In the genomic region with DNA sequence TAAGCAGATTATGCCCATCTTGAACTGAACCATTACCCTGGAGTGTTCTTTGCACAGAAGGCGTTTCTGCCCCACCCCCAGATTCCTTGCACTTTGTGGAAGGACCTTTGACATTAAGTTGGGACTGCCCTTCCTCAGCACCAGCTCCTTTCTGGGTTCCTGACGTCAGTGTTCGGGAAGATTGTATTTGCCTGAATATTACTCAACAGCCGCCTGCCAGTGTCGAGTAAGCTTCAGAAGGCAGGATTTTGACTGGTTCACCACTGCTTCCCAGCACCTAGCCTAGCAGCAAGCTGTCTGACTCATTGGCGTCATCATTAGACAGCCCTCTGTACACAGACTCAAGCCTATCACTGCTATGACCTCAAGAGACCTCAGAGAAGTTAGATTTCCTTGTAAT, we compare ENCODE assay signal across 22 mouse cellular contexts. TPM values are rescaled to one million over a fixed set of nuclear protein-coding genes. Genes with fewer than 3 reads are reported as not detected.
DNase-seq lines count a peak whose midpoint lies in the region; ATAC-seq and TF ChIP-seq lines count a peak whose summit lies in the region.
"Had no signal": no experiment of that assay in that cellular context is flagged by ENCODE, and none has a peak within 500 bp of the region (broad histone marks: within the 10 kb centered on the region; RNA-seq: fewer than 3 reads in every experiment).

No protein-coding gene starts in this region.

- H3K27ac ChIP-seq in kidney, embryonic 14.5 days (ENCODE audit: low read depth, low read length): no peak overlapping the region
- no peak overlapping the region for H3K27ac ChIP-seq in intestine, embryonic 15.5 days
- H3K27ac ChIP-seq: embryonic facial prominence, embryonic 13.5 days; limb, embryonic 12.5 days; liver, embryonic 15.5 days; midbrain, embryonic 12.5 days; neural tube, embryonic 12.5 days had no signal

- TF ChIP-seq POLR2A in myocyte (IDR thresholded peaks at IDR 0.05; ENCODE audit: insufficient read length, low read depth): no peak

- H3K27me3 ChIP-seq in kidney, embryonic 14.5 days (ENCODE audit: control insufficient read depth, insufficient read depth, low read length): no peaks in the 10 kb centered on the region
- no peaks in the 10 kb centered on the region for H3K27me3 ChIP-seq in intestine, embryonic 15.5 days (replicated peaks)
- H3K27me3 ChIP-seq in myocyte (ENCODE audit: control insufficient read depth, insufficient read depth, insufficient read length): no peaks in the 10 kb centered on the region
- H3K27me3 ChIP-seq: embryonic facial prominence, embryonic 13.5 days; limb, embryonic 12.5 days; liver, embryonic 15.5 days; neural tube, embryonic 12.5 days had no signal

- H3K4me3 ChIP-seq in kidney, embryonic 14.5 days (ENCODE audit: low read length): no peak overlapping the region
- H3K4me3 ChIP-seq in intestine, embryonic 15.5 days (replicated peaks): no peak overlapping the region
- no peak overlapping the region for H3K4me3 ChIP-seq in myocyte
- H3K4me3 ChIP-seq: embryonic facial prominence, embryonic 13.5 days; limb, embryonic 12.5 days; liver, embryonic 15.5 days; midbrain, embryonic 12.5 days; neural tube, embryonic 12.5 days had no signal

- peak; percentile 19 for DNase-seq in kidney, postnatal 14 days
- peak; percentile 72 to 73 for DNase-seq in kidney, postnatal 36 days
- DNase-seq in gastrocnemius, postnatal 25 days: no peak
- DNase-seq in thymus, postnatal 10 days (ENCODE audit: low spot score in 2 of 2): no peak
- no peak for DNase-seq in frontal cortex, postnatal 14 days (ENCODE audit: low spot score in 2 of 2)
- DNase-seq: adrenal gland, postnatal 14 days; cerebellum, postnatal 10 days; heart, postnatal 4 days; thymus, adult 18-20 months had no signal

- H3K36me3 ChIP-seq in kidney, embryonic 14.5 days (ENCODE audit: control insufficient read depth, insufficient read depth, low read length): no peaks in the 10 kb centered on the region
- H3K36me3 ChIP-seq in intestine, embryonic 15.5 days: no peaks in the 10 kb centered on the region
- no peaks in the 10 kb centered on the region for H3K36me3 ChIP-seq in myocyte (ENCODE audit: control insufficient read depth, insufficient read depth)
- H3K36me3 ChIP-seq: embryonic facial prominence, embryonic 13.5 days; limb, embryonic 12.5 days; liver, embryonic 15.5 days; midbrain, embryonic 12.5 days; neural tube, embryonic 12.5 days had no signal

- H3K4me2 ChIP-seq in kidney, embryonic 14.5 days (replicated peaks; ENCODE audit: low read depth, low read length): no peak overlapping the region
- H3K4me2 ChIP-seq in intestine, embryonic 15.5 days (replicated peaks): no peak overlapping the region
- H3K4me2 ChIP-seq in myocyte (ENCODE audit: low read depth): no peak overlapping the region
- H3K4me2 ChIP-seq: embryonic facial prominence, embryonic 13.5 days; limb, embryonic 12.5 days; liver, embryonic 15.5 days; midbrain, embryonic 12.5 days; neural tube, embryonic 12.5 days had no signal

- 82% methylated on average over 6 of the region's 6 CpGs for WGBS in kidney, embryonic 14.5 days
- WGBS in intestine, embryonic 15.5 days: 71% methylated on average over 6 of the region's 6 CpGs

- no peak for ATAC-seq in kidney, embryonic 14.5 days (ENCODE audit: low FRiP score, low TSS enrichment)
- ATAC-seq in intestine, embryonic 15.5 days: peak; percentile 73
- ATAC-seq: forebrain, embryonic 14.5 days; hindbrain, embryonic 16.5 days had no signal

- H3K79me2 ChIP-seq in myocyte (ENCODE audit: control insufficient read depth, insufficient read depth): no peaks in the 10 kb centered on the region

- no peak overlapping the region for H3K9ac ChIP-seq in kidney, embryonic 14.5 days (ENCODE audit: low read depth, low read length)
- no peak overlapping the region for H3K9ac ChIP-seq in intestine, embryonic 15.5 days
- H3K9ac ChIP-seq: embryonic facial prominence, embryonic 13.5 days; limb, embryonic 12.5 days; liver, embryonic 15.5 days; midbrain, embryonic 12.5 days; neural tube, embryonic 12.5 days had no signal

- no peaks in the 10 kb centered on the region for H3K9me3 ChIP-seq in kidney, embryonic 14.5 days (ENCODE audit: control insufficient read depth, low read length)
- H3K9me3 ChIP-seq in intestine, embryonic 15.5 days: no peaks in the 10 kb centered on the region
- H3K9me3 ChIP-seq: embryonic facial prominence, embryonic 13.5 days; limb, embryonic 12.5 days; liver, embryonic 15.5 days; midbrain, embryonic 12.5 days; neural tube, embryonic 12.5 days had no signal

- H3ac ChIP-seq in myocyte (ENCODE audit: control insufficient read depth, insufficient read length): no peak overlapping the region

- peaks cover 7% of the 10 kb centered on the region; the same call in 1 of the 2 replicates for H3K4me1 ChIP-seq in kidney, embryonic 14.5 days (ENCODE audit: control insufficient read depth, insufficient read depth, low read length)
- peaks cover 10% of the 10 kb centered on the region for H3K4me1 ChIP-seq in intestine, embryonic 15.5 days (replicated peaks)
- H3K4me1 ChIP-seq: neural tube, embryonic 12.5 days had no signal

TF ChIP-seq in myocyte, 11 proteins besides CTCF, POLR2A, EP300 and RAD21:
- TF ChIP-seq SRF (IDR thresholded peaks at IDR 0.05; ENCODE audit: control insufficient read depth, insufficient read length, low read depth): no peak
- TF ChIP-seq TCF3 (IDR thresholded peaks at IDR 0.05; ENCODE audit: insufficient read length, low read depth): no peak
- no peak for TF ChIP-seq MYOG (IDR thresholded peaks at IDR 0.05; ENCODE audit: control insufficient read depth in 1 of 3, insufficient read depth in 1 of 3, insufficient read length in 2 of 3, low read depth in 2 of 3)
- no peak for TF ChIP-seq MAX (IDR thresholded peaks at IDR 0.05; ENCODE audit: low read depth)
- TF ChIP-seq REST (IDR thresholded peaks at IDR 0.05; ENCODE audit: insufficient read depth, insufficient read length): no peak
- 0 out of 2 replicates have a peak, but pooled peaks have one; percentile 7 for TF ChIP-seq CEBPB (IDR thresholded peaks at IDR 0.05; ENCODE audit: insufficient read depth, poor library complexity, severe bottlenecking)

RNA-seq across cellular contexts. Expression of gene Il33, which starts 17.4 kb away (rescaled TPM):
- polyA plus RNA-seq in kidney, embryonic 14.5 days (2014; fragmentation: Nextera tagmentation; extraction: Ambion mirVana): 28.0 and 28.3 TPM in 2 replicates
- 16.1 and 20.9 TPM in 2 replicates for polyA plus RNA-seq in intestine, embryonic 15.5 days (2015; fragmentation: Nextera tagmentation; extraction: Ambion mirVana)
- polyA plus RNA-seq in myocyte (2012; fragmentation: generic; extraction: Trizol): 1.4 TPM
- 1 to 10 TPM; 3.3 to 5.6 TPM for total RNA-seq in gastrocnemius, postnatal 25 days (2021)
- total RNA-seq: granulocyte monocyte progenitor cell, adult 5-6 weeks; megakaryocyte progenitor cell, adult 5-6 weeks; monocyte, adult 5-6 weeks had no signal

Comparison
In these comparisons a context has a peak if more than half of its experiments do, and no peak if none do; other contexts are left out.
1. DNase-seq: peak in kidney, postnatal 14 days (single experiment) and kidney, postnatal 36 days (2 of 2); none in gastrocnemius, postnatal 25 days (single experiment), thymus, postnatal 10 days (0 of 2) and frontal cortex, postnatal 14 days (0 of 2).